Mouse (Mus musculus) pancreas, adult 10 weeks (tissue): ENCODE results near the gene Il20. TPM values are rescaled to one million over a fixed set of nuclear protein-coding genes. Genes with fewer than 3 reads are reported as not detected.

Source experiments
- polyA plus RNA-seq: library from polyadenylated mRNA; stranded (reverse); fragments of 350-450 nt; fragmentation: Illumina TruSeq; extraction: RNeasy Lipid Tissue Mini Kit (QIAGEN cat#74804); gene quantifications from one replicate; pipeline ENCODE4 v1.2.3, GENCODE M21; 2015; ENCODE audit warnings: low read depth, low replicate concordance; ENCODE audit not compliant: insufficient read depth

Gene Il20
- not detected for polyA plus RNA-seq

DNA sequence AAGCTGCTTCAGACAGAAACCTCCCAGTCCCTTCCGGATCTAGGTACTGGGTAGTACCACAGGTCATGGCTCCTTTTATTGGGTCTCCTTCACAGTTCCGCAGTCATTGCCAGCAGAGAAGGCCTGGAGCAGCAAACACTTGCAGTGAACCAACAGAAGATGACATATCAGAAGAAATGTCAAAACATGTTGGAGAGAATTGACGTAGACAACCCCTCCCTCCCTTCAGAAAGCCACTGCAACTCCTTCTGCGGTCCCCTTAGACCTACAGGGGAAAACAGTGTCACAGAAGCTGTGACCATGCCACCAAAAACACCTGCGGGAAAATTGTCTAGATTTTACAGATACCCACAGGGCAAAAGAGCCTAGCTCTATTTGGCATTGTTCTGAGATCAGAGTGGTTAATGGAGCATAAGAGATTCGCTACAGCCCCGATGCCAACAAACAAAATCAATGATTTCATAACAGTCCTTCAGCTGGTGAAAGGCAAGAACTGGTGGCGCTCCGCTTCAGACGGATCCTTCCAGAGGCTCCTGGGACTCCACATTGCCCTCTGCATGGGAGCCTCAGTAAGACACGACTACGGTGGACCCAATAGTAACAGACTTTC, at the start of gene Il20:
Il20 (minus strand) TSS at position 51 of the 610 bp plus-strand sequence.

DNA sequence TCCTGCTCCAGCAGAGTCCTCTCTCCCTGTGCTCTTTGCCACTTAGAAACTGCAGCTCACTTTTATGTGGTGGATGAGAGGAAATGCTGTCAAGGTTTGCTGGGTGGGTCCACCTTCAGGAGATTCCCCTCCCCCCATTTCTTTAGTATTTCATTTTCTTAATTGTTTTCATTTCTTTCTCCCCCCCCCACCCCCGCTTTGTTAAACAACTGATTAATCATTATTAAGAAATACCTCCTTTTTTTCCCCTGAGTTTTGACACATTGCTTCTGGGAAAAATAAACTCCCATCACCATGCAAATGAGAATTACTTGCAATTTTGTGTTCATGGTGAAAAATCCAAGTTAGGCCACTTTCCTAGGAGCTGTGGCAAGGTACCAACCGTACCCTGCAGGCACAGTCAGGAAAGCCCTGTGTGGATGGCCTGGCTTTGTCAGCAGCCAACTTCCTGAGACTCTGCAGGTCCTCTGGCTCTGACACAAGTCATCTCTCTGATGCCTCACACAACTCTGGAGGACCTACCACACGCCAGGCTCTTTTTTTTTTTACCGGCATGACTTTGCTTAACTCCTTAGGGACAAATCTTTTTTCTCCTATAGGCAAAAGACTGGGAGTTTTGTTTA, 28.9 kb upstream of the Il20 start, which contains the start of gene Il19:
Il19 (minus strand) TSS at position 51 of the 623 bp plus-strand sequence.

DNA sequence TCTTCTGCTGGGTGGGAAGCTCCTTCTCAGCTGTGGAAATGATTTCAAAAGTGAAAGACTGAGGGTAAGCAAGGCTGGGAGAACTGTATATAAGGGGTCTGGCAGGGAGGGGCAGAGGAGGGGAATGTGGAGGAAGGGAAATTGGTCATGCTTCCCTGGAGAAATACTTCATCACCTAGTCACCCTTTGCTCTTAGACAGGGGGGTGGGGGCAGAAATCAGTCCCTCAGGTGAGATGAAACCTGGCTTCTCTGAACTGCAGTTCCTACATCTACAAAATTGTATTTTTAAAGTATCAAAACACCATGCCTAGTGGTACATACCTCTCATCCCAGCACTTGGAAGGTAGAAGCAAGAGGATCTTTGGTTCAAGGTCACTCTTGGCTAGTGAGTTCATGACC, 23.9 kb downstream of the Il20 start, which contains the start of gene Il24:
Il24 (minus strand) TSS at position 101 of the 400 bp plus-strand sequence.

DNA sequence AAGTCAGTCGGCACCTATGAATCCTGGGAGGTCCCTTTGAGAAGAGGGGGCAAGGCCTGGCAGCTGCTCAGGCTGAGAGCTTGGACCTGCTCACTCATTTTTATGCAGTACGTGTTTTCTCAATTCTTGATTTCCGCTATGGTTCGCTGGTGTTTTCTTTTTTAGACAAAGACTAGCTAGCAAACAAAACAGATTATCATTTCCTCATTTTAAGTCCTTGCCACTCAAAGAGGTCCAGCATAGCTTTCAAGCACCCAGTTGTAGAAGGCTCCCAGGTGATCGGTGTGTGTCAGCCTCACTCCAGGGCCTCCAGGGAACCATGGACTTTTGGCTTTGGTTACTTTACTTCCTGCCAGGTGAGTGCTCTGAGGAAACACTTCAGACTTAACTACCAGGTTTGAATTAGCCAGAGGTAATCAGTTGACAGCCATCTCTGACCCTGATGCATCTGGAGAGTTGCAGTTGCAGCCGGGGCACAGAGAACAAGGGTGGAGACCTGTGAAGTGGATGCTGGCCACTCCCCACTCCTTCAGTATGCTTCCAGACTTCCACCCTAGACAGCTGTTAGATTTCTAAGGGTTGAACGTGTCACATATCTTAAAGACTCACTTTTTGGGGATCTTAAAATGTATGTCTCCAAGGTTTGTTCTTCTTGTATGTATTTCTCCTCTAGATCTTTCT, 45.6 kb downstream of the Il20 start, which contains the start of gene Fcmr:
Fcmr (plus strand) TSS at position 129 of the 681 bp plus-strand sequence.

Other genes with a start within 250 kb of the Il20 start
- not detected for gene C4bp, start 249.8 kb downstream of the Il20 start, polyA plus RNA-seq
- not detected for gene Gm29427, start 195.7 kb downstream of the Il20 start, polyA plus RNA-seq
- gene Yod1, start 194.1 kb downstream of the Il20 start, polyA plus RNA-seq = 1.7 TPM
- 6.1 TPM for gene Pfkfb2, start 182.2 kb downstream of the Il20 start, polyA plus RNA-seq
- gene AA986860, start 179.5 kb downstream of the Il20 start, polyA plus RNA-seq = 3.0 TPM
- gene Fcamr, start 110.5 kb downstream of the Il20 start, polyA plus RNA-seq = not detected
- gene Pigr, start 84.8 kb downstream of the Il20 start, polyA plus RNA-seq = 4.8 TPM
- 2.1 TPM for gene Fcmr, start 45.8 kb downstream of the Il20 start, polyA plus RNA-seq
- not detected for gene Il24, start 24.0 kb downstream of the Il20 start, polyA plus RNA-seq
- gene Il19, start 28.7 kb upstream of the Il20 start, polyA plus RNA-seq = not detected
- not detected for gene Il10, start 108.4 kb upstream of the Il20 start, polyA plus RNA-seq
- 13.1 TPM for gene Mapkapk2, start 186.4 kb upstream of the Il20 start, polyA plus RNA-seq
- gene Dyrk3, start 226.9 kb upstream of the Il20 start, polyA plus RNA-seq = 0.26 TPM
- 8.7 TPM for gene Eif2d, start 241.7 kb upstream of the Il20 start, polyA plus RNA-seq